Mouse (Mus musculus): Measurements from ENCODE around the gene Sowahb.

GRCm38 (mm10) chr5:93027120-93027675, 17.6 kb downstream of the Sowahb start:
- no peak for TF ChIP-seq POLR2A (IDR thresholded peaks at IDR 0.05; ENCODE audit: borderline replicate concordance, extremely low read depth, low read depth, low read length)
- no peak for TF ChIP-seq CTCF (IDR thresholded peaks at IDR 0.05; ENCODE audit: insufficient read depth, low read length)

All from lung, adult 2 months (tissue).